Mouse (Mus musculus) kidney, adult 8-10 months (tissue): Measurements from ENCODE around the gene Slc19a2.
"Not testable (repeated sequence)": the region's sequence is repeated elsewhere in the genome, so short reads cannot be mapped to it uniquely, and the experiment has no call there.

ENCODE experiments used
- DNase-seq, 2 experiments: peaks; one replicate each; pipeline ENCODE4 v3.0.0; 2022

Gene Slc19a2

GRCm38 (mm10) chr1:164248465-164249331, at the start of gene Slc19a2:
TSS of gene Slc19a2 (plus strand) at chr1:164249046.
- DNase-seq, result peak; percentile 97

GRCm38 (mm10) chr1:164199551-164199950, 49.3 kb upstream of the Slc19a2 start:
- no peak for DNase-seq

DNA sequence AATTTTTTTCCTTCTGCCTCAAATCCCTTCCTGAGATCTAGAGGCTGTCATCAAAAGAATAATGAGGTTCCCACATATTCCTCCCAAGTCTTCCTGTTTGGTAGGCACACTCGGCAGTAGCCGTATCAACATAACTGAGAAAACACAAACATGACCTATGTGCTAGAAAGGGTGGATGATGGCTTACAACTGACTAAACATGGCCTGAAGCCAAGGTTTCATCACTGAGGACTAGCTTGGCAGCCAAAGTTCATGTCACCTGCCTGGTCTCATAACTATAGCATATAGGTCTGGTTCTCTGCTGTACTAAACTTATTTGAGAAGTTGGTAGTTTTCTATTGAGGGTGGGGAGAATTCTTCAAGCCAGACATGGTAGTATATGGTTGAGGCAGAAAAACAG, 40.4 kb upstream of the Slc19a2 start:
- no peak for DNase-seq

DNA sequence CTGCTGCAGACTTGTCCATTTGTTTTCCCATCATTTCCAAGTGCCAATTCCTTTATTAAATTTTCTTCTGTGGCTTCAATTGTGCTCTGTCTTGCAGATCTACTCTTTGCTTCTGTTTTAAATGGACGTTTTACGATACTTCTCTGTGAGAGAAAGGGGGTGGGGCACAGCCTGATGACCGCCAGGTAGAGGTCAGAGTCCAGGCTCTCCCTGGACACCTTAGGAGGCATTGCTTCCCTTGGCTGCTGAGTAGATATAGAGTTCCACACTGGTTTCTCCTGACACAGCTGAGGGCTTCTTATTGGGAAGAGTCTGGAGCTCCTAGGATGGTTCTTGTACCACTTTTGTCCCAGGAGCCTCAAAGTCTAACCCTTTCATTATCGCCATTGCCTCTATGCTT, 37.9 kb upstream of the Slc19a2 start:
- peak; percentile 9 to 16 for DNase-seq

DNA sequence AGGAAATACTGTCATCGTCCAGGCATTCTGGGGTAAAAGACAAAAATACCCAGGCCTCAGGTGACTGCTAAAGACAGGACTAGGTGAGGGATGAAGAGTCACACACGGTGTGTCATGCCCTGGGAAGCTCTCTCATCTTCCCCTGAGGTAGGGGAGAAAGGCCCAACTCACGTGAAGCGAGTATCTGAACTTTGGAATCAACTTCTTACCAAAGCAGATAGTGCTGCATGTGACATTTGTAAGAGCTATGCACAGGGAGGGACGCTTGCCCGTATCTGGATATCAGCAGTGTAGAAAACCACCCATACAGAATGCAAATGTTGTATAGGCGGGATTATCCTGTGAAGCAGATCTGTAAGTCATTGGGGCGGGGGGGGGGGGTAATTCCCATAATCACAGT, 36.2 kb upstream of the Slc19a2 start:
- peak in 1 of 2 experiments; percentile 14 for DNase-seq

GRCm38 (mm10) chr1:164214190-164214589, 34.7 kb upstream of the Slc19a2 start:
- no peak for DNase-seq

DNA sequence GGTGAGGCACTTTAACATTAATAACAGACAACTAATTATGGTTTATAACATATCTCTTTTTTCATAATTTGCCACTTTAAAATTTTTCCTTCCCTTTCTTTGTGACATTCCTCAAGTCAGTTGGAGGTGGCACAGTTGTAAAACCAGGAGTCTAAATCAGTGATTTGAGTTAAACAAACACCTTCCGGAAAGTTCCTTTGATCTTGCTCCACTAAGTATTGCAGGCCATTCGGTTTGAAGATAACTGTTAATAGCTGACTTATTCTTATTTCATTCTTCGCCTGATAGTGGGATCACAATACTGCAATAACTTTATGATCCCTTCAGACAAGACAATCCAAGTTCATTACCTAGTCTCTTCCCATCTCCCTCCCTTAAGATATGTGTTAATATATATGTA, 33.7 kb upstream of the Slc19a2 start:
- no peak for DNase-seq

GRCm38 (mm10) chr1:164215540-164215939, 33.3 kb upstream of the Slc19a2 start:
- DNase-seq, result no peak

DNA sequence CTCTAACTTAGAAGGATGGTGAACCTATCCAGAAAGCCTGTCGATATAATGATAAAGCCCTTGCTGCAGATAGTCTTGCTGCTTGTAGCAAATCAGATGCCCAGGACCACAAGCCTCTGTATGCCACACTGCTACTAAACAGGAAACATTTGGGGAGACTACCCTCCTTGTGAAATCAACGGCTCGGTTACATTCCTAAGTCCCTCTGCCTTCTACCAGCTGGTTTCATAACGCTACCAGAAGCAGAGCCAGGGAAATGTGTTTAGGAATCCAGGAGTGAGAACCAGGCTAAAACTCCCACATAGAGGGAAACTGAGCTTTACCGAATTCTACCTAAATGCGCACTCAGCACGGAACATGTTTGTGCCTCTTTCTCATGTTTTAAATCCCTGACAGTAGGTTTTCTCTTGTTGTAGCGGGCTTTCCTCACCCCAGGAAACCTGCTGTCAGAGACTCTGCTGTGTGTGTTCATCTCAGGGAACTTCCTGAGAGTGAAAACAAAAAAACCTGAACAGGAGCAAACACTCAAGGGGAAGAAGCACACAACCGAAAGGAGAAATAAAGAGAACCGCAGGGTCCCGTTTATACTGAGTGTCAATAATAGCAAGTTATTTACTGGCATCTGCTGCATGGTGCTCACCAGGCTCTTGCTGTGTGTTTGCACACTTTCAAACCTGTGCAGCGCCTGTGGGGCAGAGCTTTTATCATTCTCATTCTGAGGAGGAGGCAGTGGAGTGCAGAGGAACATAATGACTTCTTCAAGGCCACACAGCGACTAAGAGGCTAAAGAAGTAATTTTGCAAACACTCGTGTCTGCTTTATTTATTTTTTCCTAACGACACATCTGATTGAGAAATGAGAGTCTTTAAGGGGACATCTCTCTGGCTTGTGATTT, 30.8 kb upstream of the Slc19a2 start:
- no peak for DNase-seq

DNA sequence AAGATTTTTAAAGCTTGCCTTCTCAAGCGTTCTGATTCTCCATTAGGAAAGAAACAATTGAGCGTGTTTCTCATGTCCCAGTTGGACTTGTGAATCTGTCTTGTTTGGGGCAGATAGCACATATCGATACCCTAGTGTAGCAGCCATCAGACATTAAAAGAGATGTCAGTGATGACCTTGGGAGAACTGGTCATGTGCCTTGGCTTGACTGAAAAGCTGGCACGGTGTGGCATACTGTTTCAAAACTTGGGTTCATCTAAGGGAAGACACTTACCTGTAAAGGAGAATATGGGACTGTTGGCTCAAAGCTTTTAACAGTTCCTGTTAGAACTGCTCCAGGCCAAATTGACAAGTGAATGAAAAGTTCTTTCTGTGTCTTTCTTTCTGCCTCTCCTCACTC, 28.6 kb upstream of the Slc19a2 start:
- DNase-seq, result no peak

GRCm38 (mm10) chr1:164223089-164223488, 25.8 kb upstream of the Slc19a2 start:
- DNase-seq, result no peak

DNA sequence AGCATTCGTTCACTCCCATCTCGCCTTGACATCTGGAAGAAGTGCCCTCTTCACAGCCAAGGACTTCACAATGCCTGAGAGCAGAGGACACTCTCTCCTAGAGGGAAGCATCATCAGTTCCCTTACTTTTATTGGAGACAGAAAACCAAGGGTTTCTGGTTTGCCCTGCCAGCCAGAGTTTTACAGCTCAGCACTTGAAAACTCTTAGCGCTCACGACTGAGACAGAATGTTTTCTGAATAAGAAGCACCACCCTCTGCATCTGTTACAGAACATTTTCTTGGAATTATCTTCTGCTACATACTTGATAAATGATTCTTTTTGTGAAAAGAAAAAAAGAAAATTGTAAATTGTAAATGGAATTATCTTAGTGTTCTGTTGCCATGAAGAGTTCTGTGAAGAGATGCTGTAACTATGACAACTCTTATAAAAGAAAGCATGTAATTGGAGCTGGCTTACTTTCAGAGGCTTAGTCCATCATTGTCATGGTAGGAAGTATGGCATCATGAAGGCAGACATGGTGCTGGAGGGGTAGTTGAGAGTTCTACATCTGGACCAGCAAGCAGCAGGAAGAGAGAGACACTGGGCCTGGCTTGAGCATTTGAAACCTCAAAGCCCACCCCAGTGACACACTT, 16.8 kb upstream of the Slc19a2 start:
- not testable (repeated sequence) for DNase-seq

DNA sequence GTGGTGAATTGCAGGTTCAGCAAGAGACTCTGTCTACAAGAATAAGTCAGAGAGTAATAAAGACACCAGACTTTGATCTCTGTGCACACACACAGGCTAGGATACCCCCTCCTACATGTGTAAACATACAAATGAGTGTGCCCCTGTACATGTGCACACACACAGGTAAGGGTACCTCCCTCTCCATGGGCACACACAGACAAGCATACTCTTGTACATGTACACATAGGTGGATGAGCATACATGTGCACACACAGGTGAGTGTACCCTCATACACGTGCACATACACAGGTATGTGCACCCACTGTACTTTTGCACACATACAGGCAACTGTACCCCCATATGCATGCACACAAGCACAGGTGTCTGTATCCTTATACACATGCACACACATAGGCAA, 15.4 kb upstream of the Slc19a2 start:
- no peak for DNase-seq

DNA sequence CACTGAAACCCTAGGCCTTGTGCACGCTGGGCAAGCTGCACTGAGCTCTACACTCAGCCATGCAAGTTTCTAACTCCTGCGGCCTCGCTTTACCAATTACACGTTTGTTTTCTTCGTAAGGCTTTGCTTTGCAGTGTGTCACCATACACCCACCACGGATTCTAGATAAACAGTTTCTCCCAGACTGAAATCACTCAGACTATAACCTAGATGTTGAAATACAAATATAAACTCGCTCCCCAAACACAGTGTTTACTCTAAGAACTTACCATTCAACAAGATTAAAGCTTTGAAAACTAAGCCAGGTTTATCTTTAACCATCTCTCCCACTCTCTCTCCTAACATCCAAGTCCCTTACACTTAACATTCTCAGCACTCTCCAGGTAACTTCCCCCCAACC, 13.8 kb upstream of the Slc19a2 start:
- DNase-seq, result no peak

DNA sequence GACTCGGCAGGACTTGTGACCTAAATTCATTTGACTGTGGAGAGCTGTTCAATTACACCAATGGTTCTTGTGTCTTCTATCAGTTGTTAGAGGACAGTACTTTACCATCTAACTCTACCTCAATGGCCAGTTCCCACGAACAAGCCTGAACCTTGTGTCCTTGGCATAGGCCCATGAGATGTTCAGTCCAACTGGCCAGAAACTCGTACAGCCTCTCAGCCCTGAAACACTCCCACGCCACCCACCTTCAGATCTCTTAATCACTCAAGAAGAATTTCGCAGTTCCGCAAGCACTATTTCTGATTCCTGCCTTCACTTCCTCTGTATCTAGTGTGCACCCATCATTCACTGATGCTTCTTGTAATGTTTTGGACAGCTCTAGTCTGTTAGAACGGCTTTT, 12.8 kb upstream of the Slc19a2 start:
- no peak for DNase-seq

DNA sequence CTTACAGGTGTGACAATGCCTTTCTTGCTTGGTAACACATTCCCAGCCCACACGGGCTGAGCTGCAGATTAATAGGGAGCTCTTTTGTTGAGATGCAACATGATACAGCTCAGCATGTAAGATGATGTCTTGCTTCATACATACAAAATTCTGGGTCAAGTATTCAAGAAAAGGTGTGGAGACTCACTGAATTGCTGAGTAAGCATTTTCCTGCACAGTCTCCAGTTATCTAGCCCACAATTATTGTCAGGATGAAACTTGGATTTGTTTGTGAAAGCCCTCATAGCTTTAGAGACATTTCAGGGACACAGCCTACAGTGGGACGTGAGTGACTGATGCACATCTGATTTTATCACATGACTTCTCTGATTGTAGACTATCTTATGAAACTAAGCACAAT, 7.4 kb upstream of the Slc19a2 start:
- DNase-seq, result no peak

DNA sequence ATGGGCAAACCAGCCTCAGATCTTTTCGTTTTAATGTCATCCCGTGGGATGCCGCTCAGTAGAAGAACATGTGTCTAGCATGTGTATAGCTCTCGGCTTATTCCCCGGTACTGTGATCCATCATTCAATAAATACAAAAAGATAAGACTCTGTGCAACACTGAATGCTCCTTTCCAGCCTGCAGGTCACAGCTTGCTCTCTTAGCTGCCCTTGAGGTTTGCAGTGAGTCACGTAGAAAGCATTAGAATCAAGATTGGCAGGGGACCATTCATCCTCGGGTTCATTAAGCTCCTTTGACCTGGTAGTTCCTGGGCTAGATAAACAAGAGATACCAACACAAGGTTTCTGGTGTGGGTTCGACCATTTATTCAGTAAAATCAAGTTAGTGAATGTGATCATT, 6.0 kb upstream of the Slc19a2 start:
- no peak for DNase-seq

- DNase-seq, result no peak
Measured at GRCm38 (mm10) chr1:164247442-164247841, 1.4 kb upstream of the Slc19a2 start.

- DNase-seq, result peak in 1 of 2 experiments; percentile 14
Measured at GRCm38 (mm10) chr1:164247971-164248370, 875 bp upstream of the Slc19a2 start.

DNA sequence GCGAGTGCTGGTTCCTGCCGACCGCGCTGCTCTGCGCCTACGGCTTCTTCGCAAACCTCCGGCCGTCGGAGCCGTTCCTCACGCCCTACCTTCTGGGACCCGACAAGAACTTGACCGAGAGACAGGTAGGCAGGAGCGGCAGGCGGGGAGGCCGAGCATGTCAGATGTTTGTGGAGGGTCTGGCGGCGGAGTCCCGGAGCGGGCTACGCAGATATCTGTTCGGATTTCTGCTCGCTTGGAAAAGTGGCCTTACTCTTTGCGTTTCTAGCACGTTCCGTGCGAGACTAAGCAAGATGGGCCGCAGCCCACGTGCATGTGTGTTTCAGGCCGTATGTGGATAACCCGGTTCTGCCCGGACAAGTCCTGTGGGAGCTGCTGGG, 476 bp downstream of the Slc19a2 start:
- no peak for DNase-seq

DNA sequence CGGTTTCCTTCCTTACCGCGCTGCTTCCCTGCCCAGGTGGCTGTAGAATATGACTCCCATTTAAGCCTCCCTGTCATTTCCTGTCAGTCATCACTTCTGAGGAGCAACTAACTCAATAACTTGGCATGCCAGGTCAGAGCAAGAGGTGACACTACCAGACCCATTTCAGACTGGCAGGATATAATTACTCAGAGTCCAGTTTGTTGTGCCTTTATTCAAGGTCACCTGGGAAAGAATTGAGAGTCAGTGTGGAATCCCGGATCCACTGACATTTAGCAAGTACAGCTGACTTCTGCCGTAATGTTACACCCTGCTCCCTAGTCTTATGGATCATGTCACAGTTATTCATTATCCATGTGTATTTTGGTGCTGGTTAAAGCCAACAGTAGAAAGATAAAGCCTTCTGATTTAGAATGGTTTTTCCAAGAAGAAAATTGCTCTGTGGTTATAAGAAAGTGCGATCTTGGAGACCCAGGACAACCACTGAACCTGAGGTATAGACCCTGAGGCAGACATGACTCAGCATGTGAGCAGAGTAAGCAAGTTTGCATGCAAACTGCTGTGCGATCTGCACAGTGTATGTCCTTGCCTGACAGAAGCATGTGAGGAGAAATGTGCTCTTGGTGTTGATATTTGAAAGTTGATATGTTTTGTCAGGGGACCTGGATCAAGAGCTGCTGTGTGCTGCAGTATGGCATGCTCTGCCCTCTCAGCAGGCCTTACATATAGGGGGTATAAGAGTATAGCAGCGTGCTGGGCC, 1.7 kb downstream of the Slc19a2 start:
- DNase-seq, result peak in 1 of 2 experiments; percentile 2

GRCm38 (mm10) chr1:164251438-164251837, 2.6 kb downstream of the Slc19a2 start:
- no peak for DNase-seq

DNA sequence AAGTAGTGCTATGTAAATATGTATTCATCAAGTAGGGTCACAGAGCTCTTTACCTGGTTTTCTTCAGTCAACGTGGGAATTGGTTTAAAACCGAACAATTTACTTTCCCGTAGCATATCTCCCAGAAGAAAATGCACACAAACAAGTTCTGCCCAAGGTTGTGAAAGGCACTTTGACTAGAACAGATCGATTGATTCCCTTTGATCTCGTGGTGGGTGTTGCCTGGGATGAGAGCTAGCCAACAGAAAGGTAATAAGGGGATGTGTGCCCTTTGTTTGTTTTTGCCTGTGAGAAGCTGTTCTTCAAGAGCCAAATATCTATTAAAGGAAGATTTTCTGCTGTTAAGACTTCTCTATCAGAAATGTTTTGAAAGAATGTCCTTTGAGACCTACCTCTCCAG, 3.7 kb downstream of the Slc19a2 start:
- no peak for DNase-seq
